Mouse (Mus musculus): Measurements from ENCODE around the gene Ttyh1. TPM values are rescaled to one million over a fixed set of nuclear protein-coding genes. Genes with fewer than 3 reads are reported as not detected.

Gene Ttyh1
- polyA plus RNA-seq, 1 experiment from 2014 or later = 3.7 TPM

DNA sequence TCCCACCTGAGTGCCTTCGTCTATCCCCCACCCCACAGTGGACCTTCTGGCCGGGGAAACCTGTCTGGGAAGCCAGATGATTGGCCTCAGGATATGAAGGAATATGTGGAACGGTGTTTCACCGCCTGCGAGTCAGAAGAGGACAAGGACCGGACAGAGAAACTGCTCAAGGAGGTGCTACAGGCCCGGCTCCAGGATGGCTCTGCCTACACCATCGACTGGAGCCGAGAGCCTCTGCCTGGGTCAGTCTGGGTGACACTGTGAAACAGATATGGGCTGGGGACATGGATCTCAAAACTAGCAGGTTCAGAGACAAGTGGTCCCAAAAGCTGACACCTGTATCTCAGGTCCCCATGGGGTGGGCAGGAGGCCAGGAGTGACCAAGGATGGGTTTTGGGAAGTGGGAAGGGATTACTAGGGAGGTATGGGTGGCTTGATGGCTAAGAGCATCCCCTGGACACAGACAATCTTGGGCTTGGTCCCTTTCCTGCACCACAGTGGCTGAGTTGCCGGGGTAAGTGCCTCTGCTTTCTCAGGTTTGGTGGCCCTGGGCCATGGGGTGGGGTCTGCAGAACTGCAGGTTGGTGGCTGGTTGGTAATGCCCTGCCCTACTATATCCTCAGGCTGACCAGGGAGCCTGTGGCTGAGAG lies 23.7 kb downstream of the Ttyh1 start:
- no peaks in the 10 kb centered on the region for H3K27me3 ChIP-seq (replicated peaks; ENCODE audit: control insufficient read depth, insufficient read depth, low read length)
- ATAC-seq = no peak
- peaks cover 89% of the 10 kb centered on the region for H3K36me3 ChIP-seq (ENCODE audit: control insufficient read depth, insufficient read depth)
- no peak for TF ChIP-seq CTCF (IDR thresholded peaks at IDR 0.05; ENCODE audit: low read depth)
- 93% methylated on average over 10 of the region's 10 CpGs for WGBS
- H3K27ac ChIP-seq (ENCODE audit: low read depth, low read length) = no peak overlapping the region
- no peak overlapping the region for H3K4me2 ChIP-seq (replicated peaks; ENCODE audit: low read depth)
- no peak overlapping the region for H3K9ac ChIP-seq (ENCODE audit: low read depth, low read length)
- no peaks in the 10 kb centered on the region for H3K9me3 ChIP-seq (ENCODE audit: control insufficient read depth)
- no peak overlapping the region for H3K4me3 ChIP-seq (ENCODE audit: low read depth, low read length)
- peaks cover 4% of the 10 kb centered on the region for H3K4me1 ChIP-seq (replicated peaks; ENCODE audit: control insufficient read depth, insufficient read depth, low read length)

DNA sequence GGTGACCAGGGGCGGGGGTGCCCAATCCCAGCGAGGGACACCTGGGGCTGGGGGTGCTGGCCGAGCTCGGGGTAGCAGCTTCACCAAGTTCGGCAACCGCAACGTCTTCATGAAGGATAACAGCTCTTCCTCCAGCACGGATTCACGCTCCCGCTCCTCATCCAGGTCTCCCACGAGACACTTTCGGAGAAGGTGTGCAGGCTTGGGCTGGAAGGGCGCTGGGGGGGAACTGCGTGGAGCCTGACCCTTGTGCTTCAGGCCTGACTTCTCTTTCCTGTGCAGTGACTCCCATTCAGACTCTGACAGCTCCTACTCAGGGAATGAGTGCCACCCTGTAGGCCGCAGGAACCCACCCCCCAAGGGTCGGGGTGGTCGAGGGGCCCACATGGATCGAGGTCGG lies 24.3 kb downstream of the Ttyh1 start:
- TF ChIP-seq CTCF (IDR thresholded peaks at IDR 0.05; ENCODE audit: low read depth) = no peak
- Histone ChIP-seq H3K9ac (ENCODE audit: low read depth, low read length) (no peak overlapping the region), H3K4me1 (replicated peaks; ENCODE audit: control insufficient read depth, insufficient read depth, low read length) (peaks cover 6% of the 10 kb centered on the region; the same call in 1 of the 2 replicates), H3K4me2 (replicated peaks; ENCODE audit: low read depth) (no peak overlapping the region), H3K4me3 (ENCODE audit: low read depth, low read length) (no peak overlapping the region), H3K27me3 (replicated peaks; ENCODE audit: control insufficient read depth, insufficient read depth, low read length) (no peaks in the 10 kb centered on the region), H3K27ac (ENCODE audit: low read depth, low read length) (no peak overlapping the region), H3K36me3 (ENCODE audit: control insufficient read depth, insufficient read depth) (peaks cover 87% of the 10 kb centered on the region), H3K9me3 (ENCODE audit: control insufficient read depth) (no peaks in the 10 kb centered on the region)
- 94% methylated on average over 19 of the region's 19 CpGs for WGBS
- no peak for ATAC-seq

DNA sequence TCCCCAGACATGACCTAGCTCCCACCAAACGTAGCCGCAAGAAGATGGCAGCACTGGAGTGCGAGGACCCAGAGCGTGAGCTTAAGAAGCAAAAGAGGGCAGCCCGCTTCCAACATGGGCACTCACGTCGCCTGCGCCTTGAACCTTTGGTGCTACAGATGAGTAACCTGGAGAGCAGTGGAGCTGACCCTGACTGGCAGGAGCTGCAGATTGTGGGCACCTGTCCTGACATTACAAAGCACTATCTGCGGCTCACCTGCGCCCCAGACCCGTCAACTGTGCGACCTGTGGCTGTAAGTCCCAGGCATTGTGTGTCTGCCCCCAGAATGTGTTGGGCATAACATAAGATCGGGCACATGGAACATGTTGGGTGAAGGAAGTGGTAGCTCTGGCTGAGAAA lies 24.8 kb downstream of the Ttyh1 start:
- ATAC-seq = no peak
- Histone ChIP-seq H3K9ac (ENCODE audit: low read depth, low read length) (no peak overlapping the region), H3K27me3 (replicated peaks; ENCODE audit: control insufficient read depth, insufficient read depth, low read length) (no peaks in the 10 kb centered on the region), H3K27ac (ENCODE audit: low read depth, low read length) (no peak overlapping the region; the same call in 1 of the 2 replicates), H3K4me2 (replicated peaks; ENCODE audit: low read depth) (no peak overlapping the region), H3K9me3 (ENCODE audit: control insufficient read depth) (no peaks in the 10 kb centered on the region), H3K36me3 (ENCODE audit: control insufficient read depth, insufficient read depth) (peaks cover 82% of the 10 kb centered on the region), H3K4me3 (ENCODE audit: low read depth, low read length) (no peak overlapping the region), H3K4me1 (replicated peaks; ENCODE audit: control insufficient read depth, insufficient read depth, low read length) (peaks cover 7% of the 10 kb centered on the region; the same call in 1 of the 2 replicates)
- 93% methylated on average over 13 of the region's 13 CpGs for WGBS
- no peak for TF ChIP-seq CTCF (IDR thresholded peaks at IDR 0.05; ENCODE audit: low read depth)

DNA sequence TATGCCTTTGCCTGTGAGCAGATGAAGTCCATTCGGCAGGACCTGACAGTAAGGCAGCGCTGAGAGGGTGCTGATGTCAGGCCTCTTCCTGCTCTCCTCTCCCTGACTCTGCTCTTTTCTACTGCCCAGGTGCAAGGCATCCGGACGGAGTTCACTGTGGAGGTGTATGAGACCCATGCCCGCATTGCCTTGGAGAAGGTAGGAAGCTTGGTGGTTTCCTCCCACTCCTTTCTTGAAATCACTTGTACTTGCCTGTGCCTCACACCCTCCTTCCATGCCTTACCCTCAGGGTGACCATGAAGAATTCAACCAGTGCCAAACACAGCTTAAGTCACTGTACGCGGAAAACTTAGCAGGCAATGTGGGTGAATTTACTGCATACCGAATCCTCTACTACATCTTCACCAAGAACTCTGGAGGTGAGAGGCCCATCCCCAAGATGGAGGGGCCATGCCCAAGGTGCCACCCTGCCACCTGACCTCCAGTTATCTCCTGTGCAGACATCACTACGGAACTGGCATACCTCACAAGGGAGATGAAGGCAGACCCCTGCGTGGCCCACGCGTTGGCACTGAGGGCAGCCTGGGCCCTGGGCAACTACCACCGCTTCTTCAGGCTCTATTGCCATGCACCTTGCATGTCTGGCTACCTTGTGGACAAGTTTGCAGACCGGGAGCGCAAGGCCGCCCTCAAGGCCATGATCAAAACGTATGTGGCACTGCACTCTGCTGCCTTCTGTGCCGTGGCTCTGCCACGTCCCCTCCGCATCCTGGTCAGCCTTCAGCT lies 25.8 kb downstream of the Ttyh1 start:
- no peak for TF ChIP-seq CTCF (IDR thresholded peaks at IDR 0.05; ENCODE audit: low read depth)
- Histone ChIP-seq H3K9me3 (ENCODE audit: control insufficient read depth) (no peaks in the 10 kb centered on the region), H3K27ac (ENCODE audit: low read depth, low read length) (peak overlapping the region; percentile 11; the same call in 1 of the 2 replicates), H3K9ac (ENCODE audit: low read depth, low read length) (no peak overlapping the region), H3K4me1 (replicated peaks; ENCODE audit: control insufficient read depth, insufficient read depth, low read length) (peaks cover 7% of the 10 kb centered on the region; the same call in 1 of the 2 replicates), H3K4me2 (replicated peaks; ENCODE audit: low read depth) (no peak overlapping the region), H3K36me3 (ENCODE audit: control insufficient read depth, insufficient read depth) (peaks cover 72% of the 10 kb centered on the region), H3K27me3 (replicated peaks; ENCODE audit: control insufficient read depth, insufficient read depth, low read length) (no peaks in the 10 kb centered on the region), H3K4me3 (ENCODE audit: low read depth, low read length) (no peak overlapping the region)
- 93% methylated on average over 20 of the region's 20 CpGs for WGBS
- ATAC-seq = no peak

DNA sequence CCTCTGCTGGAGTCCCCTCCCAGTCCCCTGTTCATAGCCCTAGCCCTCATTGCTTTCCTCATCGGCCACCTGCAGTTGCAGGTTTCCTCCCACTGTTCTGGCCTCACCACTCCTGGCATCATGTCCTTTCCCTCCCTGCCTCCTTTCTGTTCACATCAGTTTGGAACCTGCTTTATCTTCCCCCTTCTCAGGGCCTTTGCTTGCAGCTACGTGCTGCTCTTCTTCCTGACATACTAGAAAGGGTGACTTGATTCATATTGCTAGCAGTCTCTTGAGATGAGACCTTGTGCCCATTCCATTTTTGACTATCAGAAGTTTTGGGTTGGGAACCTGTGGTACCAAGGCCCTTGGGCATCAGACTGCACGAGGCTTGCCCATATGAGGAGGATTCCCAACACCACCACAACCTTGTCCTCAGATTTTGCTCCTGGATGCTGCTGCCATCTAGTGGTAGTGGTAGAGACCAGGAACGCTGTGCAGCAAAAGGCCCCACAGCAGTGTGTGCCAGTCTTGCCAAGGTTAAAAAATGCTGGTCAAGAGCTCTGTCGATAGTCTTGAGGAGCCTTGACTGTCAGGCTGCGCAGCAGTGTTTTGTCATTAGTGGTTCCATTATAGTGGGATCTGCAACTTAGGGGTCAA lies 26.5 kb downstream of the Ttyh1 start:
- Histone ChIP-seq H3K4me3 (ENCODE audit: low read depth, low read length) (no peak overlapping the region), H3K27ac (ENCODE audit: low read depth, low read length) (peak overlapping the region; percentile 100; the same call in 1 of the 2 replicates), H3K9me3 (ENCODE audit: control insufficient read depth) (no peaks in the 10 kb centered on the region), H3K36me3 (ENCODE audit: control insufficient read depth, insufficient read depth) (peaks cover 67% of the 10 kb centered on the region), H3K4me2 (replicated peaks; ENCODE audit: low read depth) (no peak overlapping the region), H3K9ac (ENCODE audit: low read depth, low read length) (no peak overlapping the region), H3K27me3 (replicated peaks; ENCODE audit: control insufficient read depth, insufficient read depth, low read length) (no peaks in the 10 kb centered on the region), H3K4me1 (replicated peaks; ENCODE audit: control insufficient read depth, insufficient read depth, low read length) (peaks cover 7% of the 10 kb centered on the region; the same call in 1 of the 2 replicates)
- peak; percentile 91 for TF ChIP-seq CTCF (IDR thresholded peaks at IDR 0.05; ENCODE audit: low read depth)
- WGBS = 62% methylated on average over 6 of the region's 6 CpGs
- ATAC-seq = no peak

Data from intestine, postnatal 0 days (tissue).